Mouse (Mus musculus) cerebellum, adult 2 months (tissue): ENCODE measurements around the gene Fkbp8.

Experiments used
- CTCF ChIP-seq: fragments of 200-500 bp; IDR thresholded peaks from 2 replicates; pipeline ENCODE4 v1.5.1; 2011; ENCODE audit warnings: low read depth, mild to moderate bottlenecking, control low read depth, low read length, moderate library complexity, borderline replicate concordance; ENCODE audit not compliant: insufficient read depth
- POLR2A ChIP-seq: fragments of 200-500 bp; IDR thresholded peaks from 2 replicates; pipeline ENCODE4 v1.6.1; 2011; ENCODE audit warnings: low read length, control low read depth, borderline replicate concordance; ENCODE audit not compliant: insufficient read depth

DNA sequence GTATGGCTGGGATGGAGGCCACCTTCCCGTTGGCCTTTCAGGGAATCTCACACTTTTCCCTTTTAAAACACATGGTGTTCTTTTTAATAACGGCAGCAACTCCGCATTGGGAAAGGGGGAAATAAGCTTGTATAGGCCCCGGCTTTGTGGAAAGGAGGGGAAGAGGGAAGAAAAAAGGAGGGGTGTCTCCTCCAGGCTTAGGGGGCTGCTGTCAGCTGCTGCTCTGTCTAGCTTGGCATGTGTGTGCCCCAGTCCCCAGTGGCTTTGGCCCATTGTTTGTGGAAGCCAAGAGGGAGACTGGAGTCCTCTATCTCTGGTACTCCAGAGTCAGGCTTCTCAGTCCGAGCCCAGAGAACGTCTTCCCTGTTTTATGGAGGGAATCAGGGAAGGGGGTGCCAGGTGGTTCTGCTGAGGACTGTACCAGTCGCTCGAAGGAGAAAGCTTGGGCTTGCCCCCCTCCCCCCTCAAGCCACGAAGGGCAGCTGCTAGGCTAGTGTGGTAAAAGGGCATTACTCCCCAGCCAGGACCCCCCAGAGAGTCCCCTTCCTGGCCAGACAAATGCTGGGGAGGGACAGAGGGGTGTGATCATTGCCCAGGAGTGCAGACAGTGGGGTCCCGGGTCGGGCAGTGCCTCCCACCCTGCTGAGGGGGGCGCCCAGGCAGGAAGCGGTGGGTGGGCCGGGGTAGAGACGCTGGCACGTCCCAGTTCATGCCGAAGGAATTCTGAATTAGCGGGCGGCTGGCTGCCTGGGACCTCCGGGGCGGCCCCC is 32.3 kb upstream of the Fkbp8 start:
- TF ChIP-seq CTCF = no peak
- no peak for TF ChIP-seq POLR2A
